Mouse (Mus musculus): ENCODE results near the gene Lrrc8b. TPM values are rescaled to one million over a fixed set of nuclear protein-coding genes. Genes with fewer than 3 reads are reported as not detected.

The Lrrc8b gene
- polyA plus RNA-seq, 1 experiment from 2014 or later: 7.2 TPM

- Histone ChIP-seq H3K27me3 (ENCODE audit: insufficient read depth, low read length) (no peaks in the 10 kb centered on the region), H3K27ac (no peak overlapping the region), H3K4me2 (ENCODE audit: low read length) (no peak overlapping the region), H3K4me3 (replicated peaks; ENCODE audit: low read depth, low read length) (no peak overlapping the region), H3K4me1 (replicated peaks; ENCODE audit: insufficient read depth, low read length) (no peaks in the 10 kb centered on the region), H3K9me3 (replicated peaks; ENCODE audit: low read length) (no peaks in the 10 kb centered on the region), H3K9ac (ENCODE audit: low read depth, low read length) (no peak overlapping the region), H3K36me3 (ENCODE audit: insufficient read depth, low read length) (no peaks in the 10 kb centered on the region)
- no peak for TF ChIP-seq CTCF (IDR thresholded peaks at IDR 0.05; ENCODE audit: low read depth)
- ATAC-seq (replicated peaks; ENCODE audit: low FRiP score, low read depth) (no peak), DNase-seq (ENCODE audit: low spot score) (no peak)
- 84% methylated on average over 5 of the region's 5 CpGs for WGBS
Observed at GRCm38 (mm10) chr5:105439608-105440007, 24.0 kb downstream of the Lrrc8b start.

- H3K4me2 ChIP-seq (ENCODE audit: low read length): no peak overlapping the region
- no peak overlapping the region for H3K4me3 ChIP-seq (replicated peaks; ENCODE audit: low read depth, low read length)
- H3K4me1 ChIP-seq (replicated peaks; ENCODE audit: insufficient read depth, low read length): no peaks in the 10 kb centered on the region
- no peak overlapping the region for H3K9ac ChIP-seq (ENCODE audit: low read depth, low read length)
- WGBS: 52% methylated on average over 9 of the region's 9 CpGs
- ATAC-seq (replicated peaks; ENCODE audit: low FRiP score, low read depth) (no peak), DNase-seq (ENCODE audit: low spot score) (no peak)
- H3K9me3 ChIP-seq (replicated peaks; ENCODE audit: low read length): no peaks in the 10 kb centered on the region
- TF ChIP-seq CTCF (IDR thresholded peaks at IDR 0.05; ENCODE audit: low read depth): no peak
- no peaks in the 10 kb centered on the region for H3K36me3 ChIP-seq (ENCODE audit: insufficient read depth, low read length)
- H3K27me3 ChIP-seq (ENCODE audit: insufficient read depth, low read length): no peaks in the 10 kb centered on the region
- H3K27ac ChIP-seq: no peak overlapping the region
Observed at GRCm38 (mm10) chr5:105440992-105441535, 25.5 kb downstream of the Lrrc8b start.

- no peaks in the 10 kb centered on the region for H3K4me1 ChIP-seq (replicated peaks; ENCODE audit: insufficient read depth, low read length)
- no peak overlapping the region for H3K4me3 ChIP-seq (replicated peaks; ENCODE audit: low read depth, low read length)
- H3K36me3 ChIP-seq (ENCODE audit: insufficient read depth, low read length): no peaks in the 10 kb centered on the region
- H3K9ac ChIP-seq (ENCODE audit: low read depth, low read length): no peak overlapping the region
- WGBS: 60% methylated on average over 5 of the region's 5 CpGs
- TF ChIP-seq CTCF (IDR thresholded peaks at IDR 0.05; ENCODE audit: low read depth): no peak
- H3K9me3 ChIP-seq (replicated peaks; ENCODE audit: low read length): no peaks in the 10 kb centered on the region
- ATAC-seq (replicated peaks; ENCODE audit: low FRiP score, low read depth): no peak
- no peaks in the 10 kb centered on the region for H3K27me3 ChIP-seq (ENCODE audit: insufficient read depth, low read length)
- no peak overlapping the region for H3K4me2 ChIP-seq (ENCODE audit: low read length)
- peak; percentile 34 for DNase-seq (ENCODE audit: low spot score)
- no peak overlapping the region for H3K27ac ChIP-seq
Observed at GRCm38 (mm10) chr5:105442212-105443000, 26.8 kb downstream of the Lrrc8b start.

GRCm38 (mm10) chr5:105443057-105443815 lies 27.7 kb downstream of the Lrrc8b start:
- TF ChIP-seq CTCF (IDR thresholded peaks at IDR 0.05; ENCODE audit: low read depth): no peak
- Histone ChIP-seq H3K4me3 (replicated peaks; ENCODE audit: low read depth, low read length) (no peak overlapping the region), H3K9ac (ENCODE audit: low read depth, low read length) (no peak overlapping the region), H3K36me3 (ENCODE audit: insufficient read depth, low read length) (no peaks in the 10 kb centered on the region), H3K27ac (peak overlapping the region; percentile 28), H3K27me3 (ENCODE audit: insufficient read depth, low read length) (no peaks in the 10 kb centered on the region), H3K4me1 (replicated peaks; ENCODE audit: insufficient read depth, low read length) (no peaks in the 10 kb centered on the region), H3K9me3 (replicated peaks; ENCODE audit: low read length) (no peaks in the 10 kb centered on the region), H3K4me2 (ENCODE audit: low read length) (no peak overlapping the region)
- WGBS: 27% methylated on average over 11 of the region's 11 CpGs
- DNase-seq (ENCODE audit: low spot score) (peak; percentile 73), ATAC-seq (replicated peaks; ENCODE audit: low FRiP score, low read depth) (no peak)

- no peak overlapping the region for H3K4me2 ChIP-seq (ENCODE audit: low read length)
- DNase-seq (ENCODE audit: low spot score) (no peak), ATAC-seq (replicated peaks; ENCODE audit: low FRiP score, low read depth) (no peak)
- no peaks in the 10 kb centered on the region for H3K4me1 ChIP-seq (replicated peaks; ENCODE audit: insufficient read depth, low read length)
- WGBS: 54% methylated on average over 6 of the region's 6 CpGs
- TF ChIP-seq CTCF (IDR thresholded peaks at IDR 0.05; ENCODE audit: low read depth): no peak
- no peaks in the 10 kb centered on the region for H3K27me3 ChIP-seq (ENCODE audit: insufficient read depth, low read length)
- no peak overlapping the region for H3K27ac ChIP-seq
- no peak overlapping the region for H3K4me3 ChIP-seq (replicated peaks; ENCODE audit: low read depth, low read length)
- no peak overlapping the region for H3K9ac ChIP-seq (ENCODE audit: low read depth, low read length)
- H3K9me3 ChIP-seq (replicated peaks; ENCODE audit: low read length): no peaks in the 10 kb centered on the region
- no peaks in the 10 kb centered on the region for H3K36me3 ChIP-seq (ENCODE audit: insufficient read depth, low read length)
Observed at GRCm38 (mm10) chr5:105445686-105446085, 30.1 kb downstream of the Lrrc8b start.

GRCm38 (mm10) chr5:105454105-105454504 lies 38.5 kb downstream of the Lrrc8b start:
- Histone ChIP-seq H3K4me3 (replicated peaks; ENCODE audit: low read depth, low read length) (no peak overlapping the region), H3K36me3 (ENCODE audit: insufficient read depth, low read length) (no peaks in the 10 kb centered on the region), H3K27ac (no peak overlapping the region), H3K9me3 (replicated peaks; ENCODE audit: low read length) (no peaks in the 10 kb centered on the region), H3K4me2 (ENCODE audit: low read length) (no peak overlapping the region), H3K27me3 (ENCODE audit: insufficient read depth, low read length) (no peaks in the 10 kb centered on the region), H3K9ac (ENCODE audit: low read depth, low read length) (no peak overlapping the region), H3K4me1 (replicated peaks; ENCODE audit: insufficient read depth, low read length) (no peaks in the 10 kb centered on the region)
- ATAC-seq (replicated peaks; ENCODE audit: low FRiP score, low read depth) (no peak), DNase-seq (ENCODE audit: low spot score) (peak; percentile 31)
- 20% methylated on average over 1 of the region's 1 CpGs for WGBS
- no peak for TF ChIP-seq CTCF (IDR thresholded peaks at IDR 0.05; ENCODE audit: low read depth)
